Mouse (Mus musculus): ENCODE results near the gene Spats1. TPM values are rescaled to one million over a fixed set of nuclear protein-coding genes. Genes with fewer than 3 reads are reported as not detected.
"Not testable (repeated sequence)": the region's sequence is repeated elsewhere in the genome, so short reads cannot be mapped to it uniquely, and the experiment has no call there.

Gene Spats1
- total and polyA plus RNA-seq, 2 experiments from 2014 or later, result 1.6 to 2.7 TPM

- over 99% methylated on average over 4 of the region's 4 CpGs for WGBS
- no peak overlapping the region for H3K27ac ChIP-seq (ENCODE audit: low read depth, low read length)
- H3K27me3 ChIP-seq (ENCODE audit: insufficient read depth, low read length), result no peaks in the 10 kb centered on the region
- ATAC-seq (no peak), DNase-seq (no peak)
- no peaks in the 10 kb centered on the region for H3K36me3 ChIP-seq (ENCODE audit: insufficient read depth)
- H3K4me3 ChIP-seq (ENCODE audit: low read depth, low read length), result no peak overlapping the region
- H3K4me2 ChIP-seq (ENCODE audit: low read depth), result no peak overlapping the region
- no peaks in the 10 kb centered on the region for H3K9me3 ChIP-seq (ENCODE audit: low read length)
- H3K9ac ChIP-seq, result no peak overlapping the region
- no peaks in the 10 kb centered on the region for H3K4me1 ChIP-seq (ENCODE audit: insufficient read depth)
- no peak for TF ChIP-seq CTCF (IDR thresholded peaks at IDR 0.05; ENCODE audit: low read depth)
Observed at GRCm38 (mm10) chr17:45462506-45462905, 12.7 kb downstream of the Spats1 start.

DNA sequence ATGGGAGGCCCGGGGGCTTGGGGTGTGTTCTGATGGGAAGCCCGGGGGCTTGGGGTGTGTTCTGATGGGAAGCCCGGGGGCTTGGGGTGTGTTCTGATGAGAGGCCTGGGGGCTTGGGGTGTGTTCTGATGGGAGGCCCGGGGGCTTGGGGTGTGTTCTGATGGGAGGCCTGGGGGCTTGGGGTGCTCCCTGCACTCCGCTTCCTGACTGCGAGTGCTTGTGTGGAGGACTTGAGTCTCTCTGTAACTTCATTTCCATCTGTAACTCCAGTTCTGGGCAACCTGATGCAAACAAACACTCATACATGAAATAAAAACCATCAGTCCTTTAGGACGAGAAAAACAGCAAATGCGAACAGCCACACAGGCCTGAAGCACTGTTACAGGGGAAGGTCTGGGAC lies 16.2 kb downstream of the Spats1 start:
- 87% methylated on average over 8 of the region's 8 CpGs for WGBS
- ATAC-seq, result no peak
- DNase-seq, result no peak
- peaks cover 7% of the 10 kb centered on the region for H3K4me1 ChIP-seq (ENCODE audit: insufficient read depth)
- H3K9ac ChIP-seq, result no peak overlapping the region
- H3K4me2 ChIP-seq (ENCODE audit: low read depth), result no peak overlapping the region
- no peak overlapping the region for H3K27ac ChIP-seq (ENCODE audit: low read depth, low read length)
- no peaks in the 10 kb centered on the region for H3K36me3 ChIP-seq (ENCODE audit: insufficient read depth)
- no peaks in the 10 kb centered on the region for H3K27me3 ChIP-seq (ENCODE audit: insufficient read depth, low read length)
- H3K9me3 ChIP-seq (ENCODE audit: low read length), result no peaks in the 10 kb centered on the region
- TF ChIP-seq CTCF (IDR thresholded peaks at IDR 0.05; ENCODE audit: low read depth), result no peak
- no peak overlapping the region for H3K4me3 ChIP-seq (ENCODE audit: low read depth, low read length)

GRCm38 (mm10) chr17:45458516-45458915 lies 16.7 kb downstream of the Spats1 start:
- Histone ChIP-seq H3K27me3 (ENCODE audit: insufficient read depth, low read length) (no peaks in the 10 kb centered on the region), H3K4me3 (ENCODE audit: low read depth, low read length) (no peak overlapping the region), H3K36me3 (ENCODE audit: insufficient read depth) (no peaks in the 10 kb centered on the region), H3K9ac (no peak overlapping the region), H3K27ac (ENCODE audit: low read depth, low read length) (no peak overlapping the region), H3K4me1 (ENCODE audit: insufficient read depth) (peaks cover 7% of the 10 kb centered on the region), H3K4me2 (ENCODE audit: low read depth) (no peak overlapping the region), H3K9me3 (ENCODE audit: low read length) (no peaks in the 10 kb centered on the region)
- no peak for DNase-seq
- ATAC-seq, result no peak
- TF ChIP-seq CTCF (IDR thresholded peaks at IDR 0.05; ENCODE audit: low read depth), result no peak
- WGBS, result 89% methylated on average over 4 of the region's 4 CpGs

DNA sequence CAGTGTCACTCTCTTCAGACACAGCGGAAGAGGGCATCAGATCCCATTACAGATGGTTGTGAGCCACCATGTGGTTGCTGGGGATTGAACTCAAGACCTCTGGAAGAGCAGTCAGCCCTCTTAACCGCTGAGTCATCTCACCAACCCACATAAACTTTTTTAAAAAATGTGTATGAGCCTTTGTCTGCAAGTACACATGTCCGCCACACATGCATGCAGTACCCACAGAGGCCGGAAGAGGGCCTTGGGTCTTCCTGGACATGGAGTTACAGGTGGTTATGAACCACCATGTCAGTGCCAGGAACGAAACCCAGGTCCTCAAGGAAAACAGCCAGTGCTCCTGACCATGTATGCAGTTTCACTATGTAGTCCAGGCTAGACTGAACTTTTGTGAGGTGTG lies 17.7 kb downstream of the Spats1 start:
- WGBS, result 94% methylated on average over 5 of the region's 5 CpGs
- H3K4me2 ChIP-seq (ENCODE audit: low read depth), result no peak overlapping the region

DNA sequence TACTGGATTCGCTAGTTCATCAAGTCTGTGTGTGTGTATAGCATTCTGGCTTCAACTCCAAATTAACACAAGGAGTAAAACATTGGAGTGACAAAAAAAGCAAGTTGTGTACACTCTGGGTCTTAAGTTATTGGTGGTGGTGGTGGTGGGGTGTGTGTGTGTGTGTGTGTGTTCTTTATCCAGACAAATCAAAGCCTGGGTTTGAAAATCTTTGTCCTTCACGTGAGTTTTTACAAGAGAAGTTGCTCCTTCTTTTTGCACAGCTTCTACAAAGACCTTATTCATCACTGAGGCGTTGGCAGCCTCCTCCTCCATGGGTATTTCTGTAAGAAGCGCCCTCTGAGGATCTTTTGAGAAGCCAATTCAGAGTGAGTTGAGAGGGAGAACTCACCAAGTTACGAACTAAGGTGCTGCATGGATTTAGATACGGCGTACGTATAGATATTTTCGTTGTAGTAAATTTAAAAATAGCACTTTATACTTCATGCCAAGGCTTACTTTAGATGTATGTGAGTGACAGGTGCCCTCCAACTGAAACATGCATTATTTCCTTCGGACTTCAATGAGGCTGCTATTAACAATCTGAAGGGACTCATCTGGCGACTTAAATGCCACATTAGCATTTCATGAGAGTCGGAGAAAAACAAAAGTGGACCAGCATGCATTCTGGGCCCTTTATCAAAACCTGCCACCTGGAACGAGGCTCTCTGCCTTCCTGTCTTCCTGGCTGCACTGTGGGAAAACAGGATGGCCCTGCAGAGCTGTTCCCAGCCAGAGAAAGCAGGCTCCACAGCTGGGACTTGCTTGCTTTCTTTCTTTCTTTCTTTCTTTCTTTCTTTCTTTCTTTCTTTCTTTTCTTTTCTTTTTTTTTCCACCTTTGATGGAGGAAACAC lies 18.7 kb downstream of the Spats1 start:
- Histone ChIP-seq H3K9me3 (ENCODE audit: low read length) (no peaks in the 10 kb centered on the region), H3K4me1 (ENCODE audit: insufficient read depth) (peaks cover 7% of the 10 kb centered on the region), H3K27ac (ENCODE audit: low read depth, low read length) (no peak overlapping the region), H3K36me3 (ENCODE audit: insufficient read depth) (no peaks in the 10 kb centered on the region), H3K4me3 (ENCODE audit: low read depth, low read length) (no peak overlapping the region), H3K9ac (no peak overlapping the region), H3K4me2 (ENCODE audit: low read depth) (peak overlapping the region; percentile 21), H3K27me3 (ENCODE audit: insufficient read depth, low read length) (no peaks in the 10 kb centered on the region)
- 13% methylated on average over 13 of the region's 13 CpGs for WGBS
- no peak for TF ChIP-seq CTCF (IDR thresholded peaks at IDR 0.05; ENCODE audit: low read depth)
- peak; percentile 50 for ATAC-seq
- DNase-seq, result peak; percentile 40

More for the DNA sequence above, 17.7 kb downstream of the Spats1 start:
- peak; percentile 3; the same call in 1 of the 2 replicates for TF ChIP-seq CTCF (IDR thresholded peaks at IDR 0.05; ENCODE audit: low read depth)
- H3K36me3 ChIP-seq (ENCODE audit: insufficient read depth), result no peaks in the 10 kb centered on the region
- DNase-seq, result no peak
- no peaks in the 10 kb centered on the region for H3K9me3 ChIP-seq (ENCODE audit: low read length)
- no peak overlapping the region for H3K9ac ChIP-seq
- no peak overlapping the region for H3K27ac ChIP-seq (ENCODE audit: low read depth, low read length)
- H3K27me3 ChIP-seq (ENCODE audit: insufficient read depth, low read length), result no peaks in the 10 kb centered on the region
- ATAC-seq, result no peak
- no peak overlapping the region for H3K4me3 ChIP-seq (ENCODE audit: low read depth, low read length)
- H3K4me1 ChIP-seq (ENCODE audit: insufficient read depth), result peaks cover 7% of the 10 kb centered on the region

GRCm38 (mm10) chr17:45455783-45456182 lies 19.4 kb downstream of the Spats1 start:
- not testable (repeated sequence) for H3K4me3 ChIP-seq (ENCODE audit: low read depth, low read length); H3K36me3 ChIP-seq (ENCODE audit: insufficient read depth); H3K9me3 ChIP-seq (ENCODE audit: low read length); H3K27ac ChIP-seq (ENCODE audit: low read depth, low read length); ATAC-seq; H3K4me1 ChIP-seq (ENCODE audit: insufficient read depth); H3K27me3 ChIP-seq (ENCODE audit: insufficient read depth, low read length); H3K4me2 ChIP-seq (ENCODE audit: low read depth); H3K9ac ChIP-seq; DNase-seq
- WGBS, result 66% methylated on average over 8 of the region's 9 CpGs

DNA sequence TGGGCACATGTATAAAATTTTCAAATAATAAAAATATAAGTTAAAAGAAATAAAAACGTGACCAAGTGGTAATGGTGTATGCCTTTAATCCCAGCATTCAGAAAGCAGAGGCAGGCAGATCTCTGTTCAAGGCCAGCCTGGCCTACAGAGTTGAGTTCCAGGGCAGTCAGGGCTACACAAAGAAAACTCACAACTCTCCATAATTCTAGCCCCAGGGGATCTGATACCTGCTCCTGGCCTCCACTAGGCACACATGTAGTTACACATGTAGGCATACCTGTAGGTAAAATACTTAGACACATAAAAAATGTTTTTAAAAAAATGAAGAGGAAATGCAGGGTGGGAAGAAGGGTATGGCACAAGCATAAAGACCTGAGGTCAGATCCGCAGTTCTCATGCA lies 20.4 kb downstream of the Spats1 start:
- H3K9ac ChIP-seq, result no peak overlapping the region
- DNase-seq (no peak), ATAC-seq (no peak)
- peaks cover 7% of the 10 kb centered on the region for H3K4me1 ChIP-seq (ENCODE audit: insufficient read depth)
- H3K27me3 ChIP-seq (ENCODE audit: insufficient read depth, low read length), result no peaks in the 10 kb centered on the region
- no peak overlapping the region for H3K27ac ChIP-seq (ENCODE audit: low read depth, low read length)
- H3K36me3 ChIP-seq (ENCODE audit: insufficient read depth), result no peaks in the 10 kb centered on the region
- H3K9me3 ChIP-seq (ENCODE audit: low read length), result no peaks in the 10 kb centered on the region
- H3K4me3 ChIP-seq (ENCODE audit: low read depth, low read length), result no peak overlapping the region
- WGBS, result 95% methylated on average over 2 of the region's 2 CpGs
- no peak for TF ChIP-seq CTCF (IDR thresholded peaks at IDR 0.05; ENCODE audit: low read depth)
- H3K4me2 ChIP-seq (ENCODE audit: low read depth), result no peak overlapping the region
